Mouse (Mus musculus): ENCODE measurements around the gene Apbb2. TPM values are rescaled to one million over a fixed set of nuclear protein-coding genes. Genes with fewer than 3 reads are reported as not detected.

Gene Apbb2
- polyA plus RNA-seq, 1 experiment from 2014 or later = 115 TPM

- Histone ChIP-seq H3K4me2 (no peak overlapping the region), H3K9me3 (no peaks in the 10 kb centered on the region), H3K36me3 (replicated peaks) (no peaks in the 10 kb centered on the region), H3K27me3 (replicated peaks) (no peaks in the 10 kb centered on the region), H3K4me3 (no peak overlapping the region), H3K4me1 (peaks cover 4% of the 10 kb centered on the region; the same call in 1 of the 2 replicates), H3K27ac (no peak overlapping the region), H3K9ac (no peak overlapping the region)
- WGBS = 90% methylated on average over 7 of the region's 7 CpGs
- no peak for ATAC-seq (replicated peaks)
Measured at GRCm38 (mm10) chr5:66351836-66352390, 266.7 kb downstream of the Apbb2 start.

GRCm38 (mm10) chr5:66351064-66351463 lies 267.5 kb downstream of the Apbb2 start:
- WGBS = 84% methylated on average over 12 of the region's 12 CpGs

GRCm38 (mm10) chr5:66350611-66351010 lies 268.0 kb downstream of the Apbb2 start:
- Histone ChIP-seq H3K4me1 (peaks cover 4% of the 10 kb centered on the region; the same call in 1 of the 2 replicates), H3K27ac (no peak overlapping the region), H3K9ac (no peak overlapping the region), H3K36me3 (replicated peaks) (no peaks in the 10 kb centered on the region), H3K27me3 (replicated peaks) (no peaks in the 10 kb centered on the region), H3K4me3 (no peak overlapping the region), H3K9me3 (no peaks in the 10 kb centered on the region), H3K4me2 (no peak overlapping the region)
- 94% methylated on average over 6 of the region's 6 CpGs for WGBS
- no peak for ATAC-seq (replicated peaks)

More at GRCm38 (mm10) chr5:66351064-66351463, 267.5 kb downstream of the Apbb2 start:
- no peaks in the 10 kb centered on the region for H3K9me3 ChIP-seq
- H3K36me3 ChIP-seq (replicated peaks) = no peaks in the 10 kb centered on the region
- H3K4me2 ChIP-seq = no peak overlapping the region
- H3K4me3 ChIP-seq = no peak overlapping the region
- H3K27ac ChIP-seq = no peak overlapping the region
- peaks cover 4% of the 10 kb centered on the region; the same call in 1 of the 2 replicates for H3K4me1 ChIP-seq
- no peak for ATAC-seq (replicated peaks)
- H3K27me3 ChIP-seq (replicated peaks) = no peaks in the 10 kb centered on the region
- no peak overlapping the region for H3K9ac ChIP-seq

GRCm38 (mm10) chr5:66348421-66348820 lies 270.2 kb downstream of the Apbb2 start:
- no peaks in the 10 kb centered on the region for H3K36me3 ChIP-seq (replicated peaks)
- 72% methylated on average over 6 of the region's 6 CpGs for WGBS
- H3K27ac ChIP-seq = no peak overlapping the region
- no peak overlapping the region for H3K4me2 ChIP-seq
- no peak overlapping the region for H3K9ac ChIP-seq
- no peak overlapping the region for H3K4me3 ChIP-seq
- H3K4me1 ChIP-seq = no peaks in the 10 kb centered on the region
- H3K9me3 ChIP-seq = no peaks in the 10 kb centered on the region
- no peak for ATAC-seq (replicated peaks)
- H3K27me3 ChIP-seq (replicated peaks) = no peaks in the 10 kb centered on the region

- H3K4me1 ChIP-seq = no peaks in the 10 kb centered on the region
- H3K4me2 ChIP-seq = no peak overlapping the region
- H3K4me3 ChIP-seq = no peak overlapping the region
- no peaks in the 10 kb centered on the region for H3K9me3 ChIP-seq
- no peak for ATAC-seq (replicated peaks)
- no peak overlapping the region for H3K27ac ChIP-seq
- no peaks in the 10 kb centered on the region for H3K27me3 ChIP-seq (replicated peaks)
- WGBS = 84% methylated on average over 6 of the region's 6 CpGs
- H3K9ac ChIP-seq = no peak overlapping the region
- no peaks in the 10 kb centered on the region for H3K36me3 ChIP-seq (replicated peaks)
Measured at GRCm38 (mm10) chr5:66346756-66347155, 271.8 kb downstream of the Apbb2 start.

GRCm38 (mm10) chr5:66345140-66345539 lies 273.4 kb downstream of the Apbb2 start:
- ATAC-seq (replicated peaks) = no peak
- H3K36me3 ChIP-seq (replicated peaks) = no peaks in the 10 kb centered on the region
- H3K9me3 ChIP-seq = no peaks in the 10 kb centered on the region
- no peaks in the 10 kb centered on the region for H3K27me3 ChIP-seq (replicated peaks)
- no peak overlapping the region for H3K4me3 ChIP-seq
- H3K27ac ChIP-seq = no peak overlapping the region
- 56% methylated on average over 3 of the region's 3 CpGs for WGBS
- no peak overlapping the region for H3K4me2 ChIP-seq
- H3K9ac ChIP-seq = no peak overlapping the region
- H3K4me1 ChIP-seq = peaks cover 15% of the 10 kb centered on the region

GRCm38 (mm10) chr5:66344182-66344581 lies 274.4 kb downstream of the Apbb2 start:
- 60% methylated on average over 2 of the region's 2 CpGs for WGBS
- Histone ChIP-seq H3K36me3 (replicated peaks) (no peaks in the 10 kb centered on the region), H3K27me3 (replicated peaks) (no peaks in the 10 kb centered on the region), H3K4me1 (peaks cover 21% of the 10 kb centered on the region), H3K9ac (no peak overlapping the region), H3K4me2 (no peak overlapping the region), H3K9me3 (no peaks in the 10 kb centered on the region), H3K27ac (no peak overlapping the region), H3K4me3 (no peak overlapping the region)
- ATAC-seq (replicated peaks) = no peak

- Histone ChIP-seq H3K4me3 (no peak overlapping the region), H3K36me3 (replicated peaks) (no peaks in the 10 kb centered on the region), H3K4me1 (peaks cover 40% of the 10 kb centered on the region), H3K9ac (no peak overlapping the region), H3K4me2 (no peak overlapping the region), H3K27ac (no peak overlapping the region), H3K9me3 (no peaks in the 10 kb centered on the region), H3K27me3 (replicated peaks) (no peaks in the 10 kb centered on the region)
- WGBS = 70% methylated on average over 9 of the region's 9 CpGs
- no peak for ATAC-seq (replicated peaks)
Measured at GRCm38 (mm10) chr5:66342285-66342684, 276.3 kb downstream of the Apbb2 start.

- 57% methylated on average over 10 of the region's 10 CpGs for WGBS
- H3K4me1 ChIP-seq = peaks cover 44% of the 10 kb centered on the region
- ATAC-seq (replicated peaks) = no peak
- H3K36me3 ChIP-seq (replicated peaks) = no peaks in the 10 kb centered on the region
- H3K27ac ChIP-seq = no peak overlapping the region
- H3K9ac ChIP-seq = no peak overlapping the region
- no peaks in the 10 kb centered on the region for H3K27me3 ChIP-seq (replicated peaks)
- H3K4me3 ChIP-seq = no peak overlapping the region
- H3K9me3 ChIP-seq = no peaks in the 10 kb centered on the region
- H3K4me2 ChIP-seq = no peak overlapping the region
Measured at GRCm38 (mm10) chr5:66341848-66342247, 276.7 kb downstream of the Apbb2 start.

GRCm38 (mm10) chr5:66340356-66341102 lies 278.1 kb downstream of the Apbb2 start:
- Histone ChIP-seq H3K9me3 (no peaks in the 10 kb centered on the region), H3K4me2 (no peak overlapping the region), H3K9ac (no peak overlapping the region), H3K36me3 (replicated peaks) (no peaks in the 10 kb centered on the region), H3K4me1 (peaks cover 56% of the 10 kb centered on the region), H3K27ac (peak overlapping the region; percentile 44), H3K4me3 (no peak overlapping the region), H3K27me3 (replicated peaks) (no peaks in the 10 kb centered on the region)
- ATAC-seq (replicated peaks) = peak; percentile 32; the same call in 1 of the 2 replicates
- WGBS = 51% methylated on average over 17 of the region's 17 CpGs

- Histone ChIP-seq H3K27ac (no peak overlapping the region), H3K4me2 (no peak overlapping the region), H3K4me1 (peaks cover 57% of the 10 kb centered on the region), H3K27me3 (replicated peaks) (no peaks in the 10 kb centered on the region), H3K9me3 (no peaks in the 10 kb centered on the region), H3K9ac (no peak overlapping the region), H3K36me3 (replicated peaks) (no peaks in the 10 kb centered on the region), H3K4me3 (no peak overlapping the region)
- no peak for ATAC-seq (replicated peaks)
- WGBS = 27% methylated on average over 7 of the region's 7 CpGs
Measured at GRCm38 (mm10) chr5:66338583-66338982, 280.0 kb downstream of the Apbb2 start.

- peak overlapping the region; percentile 60 for H3K4me3 ChIP-seq
- H3K4me1 ChIP-seq = peaks cover 57% of the 10 kb centered on the region
- H3K4me2 ChIP-seq = peak overlapping the region; percentile 94
- no peaks in the 10 kb centered on the region for H3K27me3 ChIP-seq (replicated peaks)
- peak overlapping the region; percentile 62 for H3K9ac ChIP-seq
- H3K9me3 ChIP-seq = no peaks in the 10 kb centered on the region
- peak overlapping the region; percentile 82 for H3K27ac ChIP-seq
- H3K36me3 ChIP-seq (replicated peaks) = no peaks in the 10 kb centered on the region
- 17% methylated on average over 6 of the region's 6 CpGs for WGBS
- ATAC-seq (replicated peaks) = peak; percentile 60
Measured at GRCm38 (mm10) chr5:66337969-66338345, 280.6 kb downstream of the Apbb2 start.

Data from midbrain, embryonic 15.5 days (tissue).